Mouse (Mus musculus) gastrocnemius, postnatal 10 days (tissue): ENCODE measurements around the gene Lmo1. TPM values are rescaled to one million over a fixed set of nuclear protein-coding genes. Genes with fewer than 3 reads are reported as not detected.
A peak's percentile ranks its signal among the peaks of the same experiment; 100 is the strongest.
"Not testable (repeated sequence)": the region's sequence is repeated elsewhere in the genome, so short reads cannot be mapped to it uniquely, and the experiment has no call there.

ENCODE experiments used
- DNase-seq: peaks from one replicate; pipeline ENCODE4 v3.0.0; 2021; ENCODE audit warnings: mixed read lengths
- total RNA-seq, 2 experiments: library from RNA; stranded (reverse); gene quantifications; 2 replicates each; pipeline ENCODE4 v1.2.3; 2021

Lmo1 gene
- total RNA-seq, 2 experiments from 2014 or later, result 4.5 to 4.7 TPM

DNA sequence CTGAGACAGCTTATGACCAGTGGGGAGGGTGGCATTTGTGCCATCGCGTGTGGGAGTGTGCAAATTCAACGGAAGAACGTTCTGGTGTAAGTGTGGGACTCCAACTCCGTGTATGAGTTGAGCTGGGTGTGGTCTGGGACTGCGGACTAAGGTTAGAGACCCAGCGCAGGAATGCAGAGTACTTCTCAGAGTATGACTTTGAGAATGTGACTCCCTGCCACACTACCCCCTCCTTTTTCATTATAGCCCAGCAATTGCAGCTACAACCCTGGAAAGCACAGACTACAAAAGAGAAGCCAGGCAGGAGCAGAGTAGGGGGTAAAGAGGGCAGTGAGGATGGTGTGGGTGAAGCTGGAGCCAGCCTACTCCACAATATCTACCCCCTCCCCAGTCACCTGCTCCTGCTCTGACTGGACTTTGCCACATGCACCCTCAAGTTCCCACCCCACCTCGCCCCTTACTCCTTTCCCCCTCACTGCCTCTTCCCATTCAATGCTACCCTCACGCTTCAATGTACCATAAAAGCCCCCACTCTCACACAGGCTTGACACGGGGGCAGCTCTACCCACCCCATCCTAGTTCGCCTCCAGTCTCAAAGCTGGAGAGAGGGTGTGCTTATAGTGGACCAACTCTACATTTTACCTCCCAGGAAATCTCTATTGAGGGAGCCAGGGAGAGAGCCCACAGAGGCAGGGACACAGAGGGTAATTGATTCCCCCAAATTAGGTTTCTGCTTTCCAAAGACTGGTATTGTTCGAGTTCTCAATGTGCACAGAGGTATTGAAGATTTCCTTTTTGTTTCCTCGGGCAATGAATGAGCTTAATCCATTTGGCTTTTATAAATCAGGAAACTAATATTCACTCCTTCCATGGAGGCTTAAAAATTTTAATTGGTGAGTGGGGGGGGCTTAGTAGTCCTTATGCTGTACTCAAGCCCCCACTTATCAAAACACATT, 941 bp upstream of the Lmo1 start:
- DNase-seq, result no peak

DNA sequence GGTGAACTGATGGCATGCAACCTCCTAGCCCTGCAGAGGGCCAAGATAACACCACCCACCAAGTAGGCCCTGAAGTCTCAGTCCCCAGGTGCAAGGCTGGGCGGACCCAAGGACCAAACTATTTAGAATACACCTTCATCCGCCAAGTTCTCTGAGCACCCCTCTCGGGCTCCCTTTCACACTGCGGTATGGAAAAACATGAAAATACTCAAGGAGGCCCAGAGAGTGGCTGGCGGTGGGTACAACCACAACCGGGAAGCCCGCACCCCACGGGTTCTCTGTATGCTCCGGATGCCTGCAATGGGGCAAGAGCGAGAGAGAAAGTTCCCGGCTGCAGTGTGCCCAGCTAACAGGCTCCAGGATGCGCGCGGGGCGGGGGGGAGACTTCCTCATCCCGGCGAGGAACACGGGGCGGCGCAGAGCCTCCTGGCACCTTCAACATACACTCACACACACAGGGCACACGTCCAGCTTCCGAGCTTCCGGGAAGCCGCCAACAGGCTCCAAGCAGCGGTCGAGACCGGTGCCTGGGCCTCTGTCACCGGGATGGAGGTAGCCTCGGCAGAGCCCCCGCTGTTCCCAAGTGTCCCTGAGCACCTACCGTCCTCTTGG, 564 bp downstream of the Lmo1 start:
- peak; percentile 51 for DNase-seq

DNA sequence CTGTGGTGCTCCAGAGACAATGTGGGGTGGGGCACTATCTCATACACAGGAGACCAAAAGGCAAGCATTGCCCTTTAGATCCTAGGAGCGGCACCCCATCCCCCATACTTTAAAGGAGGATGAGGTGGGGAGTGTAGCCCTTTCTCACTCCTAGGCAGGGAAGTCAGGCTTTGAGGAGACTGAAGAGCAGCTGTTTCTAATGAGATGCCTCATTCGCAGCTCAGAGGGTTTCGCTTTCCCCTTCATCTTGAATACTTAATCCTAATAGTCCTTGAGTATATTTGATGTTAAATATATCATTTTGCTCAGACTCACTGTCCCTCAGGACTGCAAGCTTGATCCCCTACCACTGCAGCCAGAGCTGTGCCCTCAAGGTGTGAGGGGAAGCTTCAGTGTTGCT, 3.1 kb downstream of the Lmo1 start:
- DNase-seq, result no peak

DNA sequence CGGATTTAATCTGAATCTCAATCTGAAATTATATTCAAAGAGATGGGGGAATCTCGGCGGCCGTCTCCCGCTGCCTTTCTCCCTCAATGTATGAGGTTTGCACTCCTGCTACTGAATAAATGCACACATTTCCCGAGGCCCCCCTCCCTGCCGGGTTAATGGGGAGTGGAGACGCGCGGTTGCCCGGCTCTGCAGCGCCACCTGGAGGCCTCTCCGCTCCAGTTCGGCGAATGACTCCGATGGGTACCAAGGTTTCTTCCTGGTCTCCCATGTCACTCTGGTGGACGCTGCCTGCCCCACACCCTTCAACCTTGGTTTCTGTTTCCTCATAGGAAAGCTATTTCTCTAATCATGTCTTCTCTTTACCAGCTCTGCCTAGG, 4.6 kb downstream of the Lmo1 start:
- DNase-seq, result peak; percentile 90

DNA sequence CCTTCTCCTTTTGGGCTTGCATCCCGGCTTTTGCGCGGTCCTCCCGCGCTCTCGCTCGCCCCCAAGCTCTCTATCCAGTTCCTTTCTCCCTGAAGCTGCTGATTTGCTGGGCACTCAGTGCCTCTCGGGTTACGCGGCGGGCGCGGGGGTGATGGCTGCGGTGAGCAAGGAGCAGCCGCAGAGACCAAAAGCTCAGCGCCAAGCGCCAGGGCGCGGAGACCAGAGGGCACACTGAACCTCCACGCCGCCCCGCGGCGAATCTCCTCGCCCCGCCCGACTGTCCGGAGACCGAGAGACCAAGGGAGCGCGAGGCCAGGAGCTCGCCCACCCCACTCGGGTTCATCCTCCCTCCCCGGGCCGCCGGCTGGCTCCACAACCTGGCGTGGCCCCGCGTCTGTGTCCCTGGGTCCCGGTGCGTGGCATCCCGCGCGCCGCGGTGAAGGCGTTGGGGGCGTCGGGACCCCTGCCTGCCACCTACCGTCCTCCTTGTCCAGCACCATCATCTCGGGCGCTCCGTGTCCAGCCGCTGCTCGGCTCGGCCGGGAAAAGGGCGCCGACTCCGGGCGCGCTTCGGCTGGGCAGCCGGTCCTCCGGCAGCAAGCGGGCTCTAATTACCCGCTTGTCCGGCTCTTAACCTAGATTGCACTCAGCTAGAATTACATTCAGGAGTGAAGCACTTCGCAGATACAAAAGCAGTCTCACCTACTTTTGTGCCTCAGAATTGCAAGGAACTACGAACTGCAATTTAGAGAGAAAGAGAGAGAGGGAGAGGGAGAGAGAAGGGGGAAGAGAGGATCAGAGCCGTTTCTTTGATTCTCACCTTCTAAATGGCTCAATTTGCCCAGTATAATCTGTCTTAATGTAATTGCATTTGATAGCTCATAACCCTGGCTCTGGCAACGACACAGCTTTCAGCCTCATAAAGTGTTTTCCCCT, 5.2 kb downstream of the Lmo1 start:
- DNase-seq, result peak; percentile 42

DNA sequence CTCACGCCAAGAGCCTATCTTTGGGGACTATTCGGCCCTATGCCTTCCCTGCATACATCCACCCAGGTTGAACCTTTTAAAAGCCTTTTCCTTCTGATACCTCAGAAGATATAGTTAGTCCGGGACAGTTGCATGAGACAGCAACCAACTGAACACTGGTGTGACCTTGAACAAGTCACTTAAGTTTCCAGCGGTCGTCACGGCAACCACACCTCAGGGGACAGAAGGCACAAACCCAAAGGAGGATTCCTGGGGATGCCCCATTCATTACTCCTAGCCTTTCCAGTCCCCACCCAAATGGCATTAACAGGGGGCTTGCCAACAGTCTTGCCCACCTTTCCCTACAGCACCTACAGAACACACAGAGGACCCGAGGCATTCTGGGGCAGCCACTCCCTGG, 6.3 kb downstream of the Lmo1 start:
- DNase-seq, result no peak

DNA sequence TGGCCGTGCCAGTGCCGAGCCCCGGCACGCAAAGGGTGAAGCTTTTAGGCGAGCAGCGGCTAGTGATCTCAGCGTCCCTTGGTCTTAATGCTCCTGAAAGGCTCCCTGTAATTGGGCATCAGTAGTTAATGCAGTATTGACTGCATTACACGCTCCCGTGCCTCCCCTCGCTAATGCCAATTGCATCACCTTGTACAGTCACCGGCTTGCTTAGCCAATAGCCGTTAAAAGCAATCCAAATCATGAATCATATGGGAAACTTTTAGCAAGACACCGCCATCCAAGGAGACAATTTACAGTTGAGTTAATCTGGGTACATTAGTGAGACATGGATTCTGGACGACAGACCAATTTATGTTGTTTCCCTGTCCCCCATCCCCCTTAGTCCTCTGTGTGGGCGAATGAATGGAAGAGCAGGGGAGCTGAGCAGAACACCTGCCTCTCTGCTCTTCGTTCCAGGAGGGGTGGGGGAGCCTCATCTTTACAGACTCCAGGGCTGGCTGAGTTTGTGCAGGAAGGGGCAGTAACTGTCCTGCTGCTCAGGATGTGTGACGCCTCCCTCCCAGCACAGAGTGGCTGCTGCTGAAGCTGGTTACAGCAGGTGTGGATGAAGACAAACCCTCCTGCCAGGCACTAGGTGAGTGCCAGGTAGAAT, 8.9 kb downstream of the Lmo1 start:
- no peak for DNase-seq

DNA sequence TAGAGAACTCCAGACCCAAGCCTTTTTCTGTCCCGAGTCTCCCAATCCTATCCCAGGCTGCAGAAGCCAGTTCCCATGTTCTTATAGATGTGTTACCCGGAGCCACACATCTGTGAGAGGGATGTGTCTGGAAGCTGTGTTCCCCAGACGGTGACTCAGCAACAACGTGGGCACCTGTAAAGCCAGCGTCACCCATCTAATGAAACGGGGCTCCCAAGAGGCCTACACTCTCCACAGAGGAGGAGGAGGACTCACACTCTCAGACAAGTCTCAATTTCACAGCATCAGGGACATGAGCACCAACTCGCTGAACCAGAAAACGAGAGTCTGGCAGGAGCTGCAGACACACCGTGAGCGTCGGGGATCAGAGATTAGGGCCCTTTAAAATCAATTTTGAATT, 20.7 kb downstream of the Lmo1 start:
- DNase-seq, result no peak

DNA sequence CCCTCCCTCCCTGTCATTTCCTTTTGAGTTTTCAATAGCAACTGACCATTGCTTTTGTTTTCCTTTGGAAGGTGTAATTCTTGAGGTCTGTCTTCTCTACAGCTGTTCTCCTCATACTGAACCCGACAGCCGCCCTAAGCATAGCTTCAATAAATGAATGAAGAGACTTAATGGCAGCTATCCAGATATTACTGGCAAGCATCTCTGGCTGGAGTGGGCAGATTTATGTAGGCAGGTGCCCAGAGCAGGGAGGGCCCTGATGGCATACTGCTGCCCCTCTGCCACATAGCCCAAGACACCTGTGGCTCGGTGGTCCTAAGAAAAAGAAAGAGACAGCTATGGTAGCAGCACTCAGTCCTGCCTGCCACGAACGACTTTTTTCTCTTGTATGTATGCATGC, 21.5 kb downstream of the Lmo1 start:
- DNase-seq, result no peak

DNA sequence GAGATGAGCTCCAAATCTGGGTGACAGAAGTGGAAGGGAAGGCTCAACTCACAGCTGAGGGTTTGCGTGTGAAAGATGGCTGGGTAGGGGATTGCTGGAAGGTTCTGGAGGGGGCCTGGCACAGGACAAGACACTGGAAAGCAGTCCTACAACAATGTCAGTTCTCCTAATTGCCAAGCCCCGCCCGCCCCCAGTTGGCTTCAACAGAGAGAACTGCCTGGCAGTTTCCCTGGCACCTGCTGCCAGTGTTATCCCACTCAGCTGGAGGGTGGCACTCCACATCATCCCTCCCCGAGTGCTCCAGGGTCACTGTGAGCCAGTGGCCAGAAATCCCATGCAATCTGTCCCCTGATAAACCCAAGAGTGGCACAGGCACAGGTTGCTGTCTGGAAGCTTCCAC, 23.9 kb downstream of the Lmo1 start:
- peak; percentile 31 for DNase-seq

DNA sequence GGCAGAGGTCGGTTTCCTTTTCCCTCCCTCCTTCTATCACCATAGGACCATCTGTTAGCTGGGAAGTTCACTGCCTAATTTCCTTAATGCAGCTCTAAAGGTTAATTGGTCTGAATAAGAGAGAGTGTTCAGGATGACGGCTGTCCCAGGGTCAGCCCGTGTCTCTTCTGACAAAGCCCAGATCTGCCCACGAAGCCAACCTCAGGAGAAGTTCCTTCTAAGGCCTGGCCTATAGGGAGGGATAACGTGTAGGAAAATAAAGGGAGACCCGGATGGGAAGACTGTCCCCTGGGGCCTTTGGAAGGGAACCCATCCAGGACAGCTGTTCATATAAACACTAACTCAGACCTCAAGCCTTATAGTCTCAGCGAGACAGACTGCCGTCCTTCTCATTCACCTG, 29.8 kb downstream of the Lmo1 start:
- no peak for DNase-seq

DNA sequence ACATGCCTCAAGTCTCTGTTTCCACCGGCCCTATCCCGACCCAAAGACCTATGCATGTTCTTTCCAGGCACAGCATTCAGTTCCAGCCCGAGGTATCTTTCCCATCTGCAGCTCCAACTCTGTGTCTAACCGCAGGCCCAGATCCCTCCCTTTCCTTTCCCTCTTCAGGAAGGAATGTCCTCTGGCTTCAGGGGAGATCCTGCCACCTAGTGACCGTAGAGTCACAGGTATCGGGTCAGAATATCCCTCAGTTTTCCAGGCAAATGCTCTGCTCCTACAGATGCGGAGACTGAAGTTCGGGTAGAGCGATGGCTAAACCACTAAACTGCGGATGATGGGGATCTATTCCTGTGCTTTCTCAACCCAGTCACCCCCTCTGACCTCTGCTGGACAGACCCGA, 30.3 kb downstream of the Lmo1 start:
- no peak for DNase-seq

DNA sequence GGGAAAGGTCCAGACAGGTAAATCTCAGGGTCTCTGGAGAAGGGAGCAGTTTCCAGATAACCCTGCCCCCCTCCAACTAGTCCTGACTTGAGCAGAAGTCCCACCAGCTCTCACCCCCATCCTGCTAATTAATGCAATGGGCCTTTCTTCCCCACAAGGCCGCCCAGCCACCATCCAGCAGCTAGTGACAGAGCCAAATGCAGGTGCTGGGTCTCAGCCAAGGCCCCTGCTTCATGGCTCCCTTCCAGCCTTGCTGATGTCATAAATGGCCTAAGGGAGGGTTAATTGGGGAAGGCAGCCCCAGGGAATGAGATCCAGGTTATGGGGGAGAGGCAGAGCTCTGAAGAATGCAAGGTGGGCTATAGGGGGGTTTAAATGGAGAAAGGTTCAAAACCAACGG, 32.4 kb downstream of the Lmo1 start:
- no peak for DNase-seq

DNA sequence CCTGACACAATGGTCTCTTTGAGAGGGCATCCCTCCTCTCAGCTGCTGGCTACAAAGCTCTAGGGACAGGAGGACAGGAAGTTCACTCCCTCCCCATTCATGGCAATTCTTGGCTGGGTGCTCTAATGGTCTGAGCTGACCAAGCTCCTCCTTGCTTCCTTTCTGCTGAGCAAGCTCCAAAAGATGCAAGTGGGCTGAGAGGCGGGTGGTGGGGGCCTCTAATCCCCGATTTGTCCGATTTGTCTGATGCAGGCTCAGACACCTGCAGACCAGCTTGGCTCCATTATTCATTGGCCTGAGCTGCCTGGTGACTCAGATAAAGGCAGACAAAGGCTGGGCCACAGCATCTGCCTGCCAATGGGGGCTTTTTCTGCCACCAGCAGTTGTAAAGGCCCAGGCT, 33.3 kb downstream of the Lmo1 start:
- DNase-seq, result no peak

DNA sequence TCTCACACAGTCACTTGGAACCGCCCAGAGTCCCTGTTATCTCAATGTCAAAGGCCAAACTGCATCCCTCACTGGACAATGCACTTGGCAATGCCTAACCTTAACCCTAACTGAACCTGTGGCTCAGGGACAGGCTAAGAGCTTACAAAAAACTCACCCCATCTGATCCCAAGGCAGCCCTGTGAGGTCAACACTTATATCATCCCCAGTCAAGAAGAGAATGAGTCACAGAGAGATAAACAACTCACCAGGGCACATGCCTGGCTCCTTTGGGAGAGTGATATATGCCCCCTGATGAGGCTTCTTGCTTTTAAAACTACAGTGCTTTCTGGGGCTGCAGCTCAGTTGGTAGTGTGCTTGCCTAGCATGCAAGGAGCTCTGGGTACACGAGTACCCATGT, 34.0 kb downstream of the Lmo1 start:
- DNase-seq, result no peak

DNA sequence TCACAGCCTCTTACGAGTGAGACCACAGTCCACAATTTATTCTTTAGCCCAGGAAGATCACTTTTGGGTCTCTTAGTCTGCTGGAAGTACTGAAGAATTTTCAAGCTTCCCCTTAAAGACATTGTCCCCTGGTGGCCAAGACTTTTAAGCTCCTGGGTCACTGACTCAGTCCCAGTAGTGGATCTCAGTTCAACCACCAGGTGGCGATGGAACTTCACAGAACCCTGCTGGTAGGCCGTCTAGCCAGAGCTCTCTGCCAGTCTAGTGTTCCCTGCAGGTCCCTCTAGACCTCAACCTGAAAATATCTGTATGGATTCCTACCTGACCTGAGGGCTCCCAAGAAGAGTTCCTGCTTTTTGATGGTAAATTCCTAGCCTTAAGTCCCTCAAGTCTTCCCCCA, 35.6 kb downstream of the Lmo1 start:
- peak; percentile 84 for DNase-seq

DNA sequence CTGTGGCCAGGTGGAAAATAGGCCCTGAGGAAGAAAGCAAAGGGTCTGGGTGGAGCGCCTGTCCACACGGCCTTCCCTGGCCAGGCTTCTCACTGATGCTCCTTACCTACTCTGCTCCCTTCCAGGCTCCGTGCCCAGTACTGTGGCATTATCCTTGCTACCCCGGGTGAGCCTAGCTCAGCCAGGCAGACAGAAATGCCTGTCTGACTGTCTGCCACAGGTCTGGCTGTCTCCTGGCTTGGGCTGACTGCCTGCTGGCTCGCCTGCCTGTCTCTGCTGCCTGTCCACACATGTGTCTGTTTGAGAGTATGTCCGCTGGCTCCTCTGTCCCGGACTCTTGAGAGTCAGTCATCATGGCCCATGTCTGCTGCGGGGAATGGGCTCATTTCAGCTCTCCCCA, 37.6 kb downstream of the Lmo1 start:
- no peak for DNase-seq

DNA sequence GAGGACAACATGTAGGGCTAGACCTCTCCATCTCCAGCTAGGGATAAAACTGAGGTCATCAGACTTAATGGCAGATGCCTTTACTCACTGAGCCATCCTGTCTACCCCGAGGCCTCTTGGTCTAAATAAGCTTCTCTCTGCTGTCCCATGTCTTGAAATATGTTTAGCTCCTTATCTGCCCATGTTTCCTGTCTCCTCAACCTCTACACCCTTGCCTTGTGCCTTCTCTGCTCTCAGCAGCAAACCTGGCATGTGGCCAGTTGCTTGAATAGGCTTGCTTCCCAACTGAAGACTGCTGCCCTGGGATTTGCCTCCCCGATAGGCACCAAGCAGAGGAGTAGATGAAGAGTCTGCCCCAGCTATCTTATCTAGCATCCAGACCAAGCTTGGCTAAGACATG, 43.4 kb downstream of the Lmo1 start:
- no peak for DNase-seq

DNA sequence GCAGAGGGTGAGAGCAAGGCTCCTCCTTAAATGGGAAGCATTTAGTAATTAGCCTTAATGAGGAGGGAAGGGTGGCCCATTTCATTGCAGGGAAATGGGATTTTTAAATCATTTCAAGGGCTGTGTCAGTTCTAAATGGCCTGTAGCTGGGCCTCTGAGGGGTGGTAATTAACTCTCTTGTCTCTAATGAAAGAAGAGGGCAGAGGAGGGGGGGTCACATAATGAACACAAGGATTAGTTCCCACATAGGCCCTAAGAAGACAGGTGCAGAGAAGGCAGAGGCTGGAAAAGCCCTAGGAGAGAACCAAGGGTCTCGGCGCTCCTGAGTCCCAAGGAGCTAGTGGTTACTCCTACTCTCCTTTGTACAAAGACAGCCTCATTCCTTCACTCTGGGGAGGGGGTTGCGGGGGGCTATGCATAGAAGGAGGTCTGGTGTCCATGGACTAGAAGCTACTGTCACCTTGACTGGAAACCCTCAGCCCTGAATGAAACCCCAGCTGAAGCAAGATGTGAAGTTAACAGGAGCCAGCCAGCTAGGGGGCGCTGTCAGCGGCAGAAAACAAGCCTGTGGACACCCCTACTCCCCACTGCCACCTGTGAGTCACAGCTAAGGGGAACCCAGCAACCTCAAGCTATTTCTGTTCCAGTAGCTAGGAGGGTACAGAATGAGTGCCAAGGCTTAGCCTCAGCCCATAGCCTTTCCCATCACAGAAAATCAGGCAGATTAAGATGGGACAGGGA, 44.9 kb downstream of the Lmo1 start:
- DNase-seq, result no peak

DNA sequence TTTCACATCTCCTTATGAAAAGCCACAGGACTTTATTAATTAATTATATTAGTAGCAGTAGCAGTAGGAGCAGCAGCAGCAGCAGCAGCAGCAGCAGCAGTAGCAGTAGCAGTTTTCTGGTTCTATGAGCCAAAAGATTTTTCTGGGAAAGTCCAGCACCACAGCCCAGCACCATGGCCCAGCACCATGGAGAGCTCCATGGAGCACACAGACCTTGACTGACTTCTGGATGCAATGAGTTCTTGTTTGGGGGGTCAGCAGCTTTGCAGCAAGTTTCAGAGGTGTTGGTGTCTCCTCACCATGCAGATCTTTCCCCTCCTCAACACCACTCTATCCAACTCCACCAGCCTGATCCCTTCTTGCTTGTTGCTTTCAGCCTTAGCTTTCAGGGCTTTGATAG, 45.6 kb downstream of the Lmo1 start:
- DNase-seq, result peak; percentile 46

DNA sequence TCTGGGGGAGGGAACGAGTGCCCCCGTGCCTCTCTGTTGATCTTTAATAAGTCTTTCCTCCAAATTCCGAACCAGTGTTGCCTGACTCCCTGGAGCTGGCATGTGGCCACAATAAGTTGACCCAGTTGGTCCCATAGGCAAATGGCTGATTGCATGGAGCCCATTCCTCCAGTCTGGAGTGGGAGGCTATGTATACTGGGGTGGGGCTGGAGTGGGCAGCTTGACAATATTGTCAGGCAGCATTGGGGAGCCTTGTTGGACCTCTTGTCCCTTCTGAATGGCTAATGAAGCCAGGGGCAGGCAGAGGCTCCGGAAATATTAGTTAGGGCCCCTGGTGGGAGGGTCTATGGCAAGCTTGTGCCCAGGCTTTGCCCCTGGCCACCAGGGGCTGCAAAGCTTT, 59.1 kb downstream of the Lmo1 start:
- DNase-seq, result no peak

DNA sequence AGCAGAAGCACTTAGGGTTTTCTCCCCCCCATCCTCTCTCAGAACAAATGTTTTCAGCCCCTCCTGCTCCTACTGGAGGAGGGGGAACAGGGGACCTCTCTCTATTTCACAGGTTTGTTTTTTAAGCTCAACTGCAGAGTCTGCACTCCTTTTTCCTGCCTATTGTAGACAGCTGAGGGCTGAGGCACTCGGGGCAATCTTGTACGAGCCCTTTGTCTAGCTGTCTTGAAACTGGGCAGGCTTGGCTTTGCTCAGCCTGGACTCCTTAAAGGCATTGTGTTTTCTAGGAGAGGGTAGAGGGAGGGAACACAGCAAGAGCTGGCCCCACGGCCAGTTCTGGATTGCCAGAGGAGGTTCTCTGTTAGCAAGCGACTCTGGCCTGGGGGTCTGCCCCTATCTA, 59.5 kb downstream of the Lmo1 start:
- not testable (repeated sequence) for DNase-seq
